Mouse (Mus musculus) embryonic facial prominence, embryonic 13.5 days (tissue): Measurements from ENCODE around the gene Sox5. TPM values are rescaled to one million over a fixed set of nuclear protein-coding genes. Genes with fewer than 3 reads are reported as not detected.

Experiments used
- ATAC-seq: fragments of 200-750 bp; cut with Nextera tagmentation; 2 replicates; pipeline ENCODE4 v1.8.0; 2017; ENCODE audit warnings: low read depth; ENCODE audit not compliant: insufficient number of reproducible peaks, insufficient read depth, low FRiP score, low TSS enrichment
- H3K27ac ChIP-seq: fragments of 300-500 bp; sonication (generic); 2 replicates; pipeline ENCODE4 v1.5.1; 2015; ENCODE audit warnings: moderate library complexity, mild to moderate bottlenecking, inconsistent platforms
- H3K27me3 ChIP-seq: fragments of 300-500 bp; sonication (generic); 2 replicates; pipeline ENCODE4 v1.6.1; 2015; ENCODE audit warnings: mild to moderate bottlenecking, inconsistent platforms
- H3K36me3 ChIP-seq: fragments of 300-500 bp; sonication (generic); 2 replicates; pipeline ENCODE4 v1.6.1; 2015; ENCODE audit warnings: mild to moderate bottlenecking, inconsistent platforms
- H3K4me1 ChIP-seq: fragments of 300-500 bp; sonication (generic); 2 replicates; pipeline ENCODE4 v1.6.1; 2015; ENCODE audit warnings: inconsistent platforms
- H3K4me2 ChIP-seq: fragments of 300-500 bp; sonication (generic); 2 replicates; pipeline ENCODE4 v1.6.1; 2015; ENCODE audit warnings: moderate library complexity, mild to moderate bottlenecking, inconsistent platforms
- H3K4me3 ChIP-seq: fragments of 300-500 bp; sonication (generic); 2 replicates; pipeline ENCODE4 v1.5.1; 2015; ENCODE audit warnings: mild to moderate bottlenecking, inconsistent platforms
- H3K9ac ChIP-seq: fragments of 300-500 bp; sonication (generic); 2 replicates; pipeline ENCODE4 v1.6.1; 2015; ENCODE audit warnings: mild to moderate bottlenecking, inconsistent platforms
- H3K9me3 ChIP-seq: fragments of 300-500 bp; sonication (generic); 2 replicates; pipeline ENCODE4 v1.6.1; 2016; ENCODE audit warnings: inconsistent platforms
- WGBS: fragments of 180-500 bp; shearing (Covaris S2); methylation state at CpG from one replicate; pipeline ENCODE4 v1.1.7; 2015; ENCODE audit warnings: mixed read lengths; 5-methylcytosine and 5-hydroxymethylcytosine counted together
- polyA plus RNA-seq: library from polyadenylated mRNA; unstranded; fragments of >200 nt; fragmentation: Nextera tagmentation; extraction: Ambion mirVana; gene quantifications from 2 replicates; pipeline ENCODE4 v1.2.1, GENCODE M21; 2015

Gene Sox5
- polyA plus RNA-seq, 1 experiment from 2014 or later: 55.6 TPM

- no peak for ATAC-seq
- no peak overlapping the region for H3K9ac ChIP-seq
- H3K27ac ChIP-seq: no peak overlapping the region
- H3K9me3 ChIP-seq: peaks cover 2% of the 10 kb centered on the region; the same call in 1 of the 2 replicates
- 92% methylated on average over 5 of the region's 5 CpGs for WGBS
- no peaks in the 10 kb centered on the region for H3K4me1 ChIP-seq
- no peaks in the 10 kb centered on the region for H3K36me3 ChIP-seq
- H3K27me3 ChIP-seq: no peaks in the 10 kb centered on the region
- H3K4me2 ChIP-seq: no peak overlapping the region
- H3K4me3 ChIP-seq: no peak overlapping the region
These were observed 283.6 kb downstream of the Sox5 start for GRCm38 (mm10) chr6:144498177-144498576.

GRCm38 (mm10) chr6:144491761-144492415 lies 289.9 kb downstream of the Sox5 start:
- H3K4me1 ChIP-seq: no peaks in the 10 kb centered on the region

GRCm38 (mm10) chr6:144490896-144491295 lies 290.9 kb downstream of the Sox5 start:
- no peaks in the 10 kb centered on the region for H3K27me3 ChIP-seq
- no peak overlapping the region for H3K27ac ChIP-seq
- H3K4me1 ChIP-seq: no peaks in the 10 kb centered on the region
- H3K9ac ChIP-seq: no peak overlapping the region
- no peak for ATAC-seq
- H3K4me2 ChIP-seq: no peak overlapping the region
- H3K4me3 ChIP-seq: no peak overlapping the region
- H3K9me3 ChIP-seq: peaks cover 8% of the 10 kb centered on the region
- 95% methylated on average over 5 of the region's 5 CpGs for WGBS
- H3K36me3 ChIP-seq: no peaks in the 10 kb centered on the region

More at GRCm38 (mm10) chr6:144491761-144492415, 289.9 kb downstream of the Sox5 start:
- H3K9ac ChIP-seq: no peak overlapping the region
- no peak overlapping the region for H3K4me3 ChIP-seq
- H3K27ac ChIP-seq: no peak overlapping the region
- ATAC-seq: no peak
- WGBS: 80% methylated on average over 11 of the region's 11 CpGs
- peaks cover 3% of the 10 kb centered on the region for H3K9me3 ChIP-seq
- no peaks in the 10 kb centered on the region for H3K27me3 ChIP-seq
- no peak overlapping the region for H3K4me2 ChIP-seq
- no peaks in the 10 kb centered on the region for H3K36me3 ChIP-seq

GRCm38 (mm10) chr6:144485578-144485977 lies 296.2 kb downstream of the Sox5 start:
- no peak overlapping the region for H3K27ac ChIP-seq
- H3K27me3 ChIP-seq: no peaks in the 10 kb centered on the region
- 94% methylated on average over 6 of the region's 6 CpGs for WGBS
- H3K4me1 ChIP-seq: peaks cover 6% of the 10 kb centered on the region
- H3K4me2 ChIP-seq: no peak overlapping the region
- no peak overlapping the region for H3K9ac ChIP-seq
- H3K9me3 ChIP-seq: peaks cover 8% of the 10 kb centered on the region
- no peak overlapping the region for H3K4me3 ChIP-seq
- no peaks in the 10 kb centered on the region for H3K36me3 ChIP-seq
- ATAC-seq: no peak

- Histone ChIP-seq H3K27ac (no peak overlapping the region), H3K36me3 (no peaks in the 10 kb centered on the region), H3K4me1 (peaks cover 16% of the 10 kb centered on the region), H3K9me3 (peaks cover 8% of the 10 kb centered on the region), H3K4me2 (no peak overlapping the region), H3K4me3 (no peak overlapping the region), H3K27me3 (no peaks in the 10 kb centered on the region), H3K9ac (no peak overlapping the region)
- WGBS: 86% methylated on average over 4 of the region's 4 CpGs
- ATAC-seq: no peak
These were observed 298.6 kb downstream of the Sox5 start for GRCm38 (mm10) chr6:144483166-144483565.

GRCm38 (mm10) chr6:144480648-144481528 lies 300.9 kb downstream of the Sox5 start:
- H3K4me1 ChIP-seq: peaks cover 23% of the 10 kb centered on the region
- no peaks in the 10 kb centered on the region for H3K9me3 ChIP-seq
- H3K36me3 ChIP-seq: no peaks in the 10 kb centered on the region
- WGBS: 13% methylated on average over 5 of the region's 5 CpGs
- no peak overlapping the region for H3K4me2 ChIP-seq
- H3K27ac ChIP-seq: no peak overlapping the region
- 0 out of 2 replicates have a peak, but pooled peaks have one; percentile 56 for ATAC-seq
- no peak overlapping the region for H3K4me3 ChIP-seq
- H3K27me3 ChIP-seq: no peaks in the 10 kb centered on the region
- H3K9ac ChIP-seq: no peak overlapping the region

- Histone ChIP-seq H3K9ac (no peak overlapping the region), H3K4me1 (peaks cover 23% of the 10 kb centered on the region), H3K9me3 (no peaks in the 10 kb centered on the region), H3K27me3 (no peaks in the 10 kb centered on the region), H3K36me3 (no peaks in the 10 kb centered on the region), H3K27ac (no peak overlapping the region), H3K4me2 (no peak overlapping the region), H3K4me3 (no peak overlapping the region)
- 22% methylated on average over 4 of the region's 4 CpGs for WGBS
- ATAC-seq: no peak
These were observed 301.9 kb downstream of the Sox5 start for GRCm38 (mm10) chr6:144479861-144480260.

- WGBS: 52% methylated on average over 16 of the region's 16 CpGs
- ATAC-seq: no peak
These were observed 304.3 kb downstream of the Sox5 start for GRCm38 (mm10) chr6:144477287-144478064.

GRCm38 (mm10) chr6:144473437-144473836 lies 308.3 kb downstream of the Sox5 start:
- H3K4me1 ChIP-seq: peaks cover 7% of the 10 kb centered on the region; the same call in 1 of the 2 replicates
- H3K9me3 ChIP-seq: no peaks in the 10 kb centered on the region
- no peaks in the 10 kb centered on the region for H3K27me3 ChIP-seq
- H3K27ac ChIP-seq: no peak overlapping the region
- H3K4me2 ChIP-seq: no peak overlapping the region
- WGBS: 86% methylated on average over 7 of the region's 7 CpGs
- no peaks in the 10 kb centered on the region for H3K36me3 ChIP-seq
- ATAC-seq: no peak
- H3K4me3 ChIP-seq: no peak overlapping the region
- no peak overlapping the region for H3K9ac ChIP-seq

More at GRCm38 (mm10) chr6:144477287-144478064, 304.3 kb downstream of the Sox5 start:
- Histone ChIP-seq H3K36me3 (no peaks in the 10 kb centered on the region), H3K4me2 (no peak overlapping the region), H3K9ac (no peak overlapping the region), H3K9me3 (no peaks in the 10 kb centered on the region), H3K4me1 (peaks cover 23% of the 10 kb centered on the region), H3K27ac (no peak overlapping the region), H3K4me3 (no peak overlapping the region), H3K27me3 (no peaks in the 10 kb centered on the region)

- H3K27ac ChIP-seq: no peak overlapping the region
- H3K9me3 ChIP-seq: no peaks in the 10 kb centered on the region
- no peak for ATAC-seq
- H3K4me1 ChIP-seq: 0 out of 2 replicates have a peak, but pooled peaks cover 2% of the 10 kb centered on the region
- 83% methylated on average over 14 of the region's 14 CpGs for WGBS
- no peak overlapping the region for H3K9ac ChIP-seq
- H3K4me3 ChIP-seq: no peak overlapping the region
- no peak overlapping the region for H3K4me2 ChIP-seq
- H3K36me3 ChIP-seq: no peaks in the 10 kb centered on the region
- no peaks in the 10 kb centered on the region for H3K27me3 ChIP-seq
These were observed 309.5 kb downstream of the Sox5 start for GRCm38 (mm10) chr6:144472089-144472900.

- no peaks in the 10 kb centered on the region for H3K27me3 ChIP-seq
- H3K4me3 ChIP-seq: no peak overlapping the region
- no peaks in the 10 kb centered on the region for H3K9me3 ChIP-seq
- ATAC-seq: no peak
- no peak overlapping the region for H3K9ac ChIP-seq
- WGBS: 59% methylated on average over 15 of the region's 15 CpGs
- no peak overlapping the region for H3K27ac ChIP-seq
- peaks cover 13% of the 10 kb centered on the region for H3K4me1 ChIP-seq
- H3K4me2 ChIP-seq: no peak overlapping the region
- H3K36me3 ChIP-seq: no peaks in the 10 kb centered on the region
These were observed 315.1 kb downstream of the Sox5 start for GRCm38 (mm10) chr6:144466711-144467110.
